Mouse (Mus musculus) heart, postnatal 14 days (tissue): ENCODE data around the gene Svopl. TPM values are rescaled to one million over a fixed set of nuclear protein-coding genes. Genes with fewer than 3 reads are reported as not detected.

Source experiments
- DNase-seq, 2 experiments: peaks; one replicate each; pipeline ENCODE4 v3.0.0; 2021 to 2022
- intact Hi-C: fragments of 180-260 bp; cut with DNase I; formaldehyde crosslinking; loops from one replicate; pipeline ENCODE4 v1.15.1; 2025
- total RNA-seq, 2 experiments: library from RNA; stranded (reverse); gene quantifications; 2 replicates each; pipeline ENCODE4 v1.2.3; 2021

The Svopl gene
- total RNA-seq, 2 experiments from 2014 or later, result 0.53 to 0.90 TPM

DNA sequence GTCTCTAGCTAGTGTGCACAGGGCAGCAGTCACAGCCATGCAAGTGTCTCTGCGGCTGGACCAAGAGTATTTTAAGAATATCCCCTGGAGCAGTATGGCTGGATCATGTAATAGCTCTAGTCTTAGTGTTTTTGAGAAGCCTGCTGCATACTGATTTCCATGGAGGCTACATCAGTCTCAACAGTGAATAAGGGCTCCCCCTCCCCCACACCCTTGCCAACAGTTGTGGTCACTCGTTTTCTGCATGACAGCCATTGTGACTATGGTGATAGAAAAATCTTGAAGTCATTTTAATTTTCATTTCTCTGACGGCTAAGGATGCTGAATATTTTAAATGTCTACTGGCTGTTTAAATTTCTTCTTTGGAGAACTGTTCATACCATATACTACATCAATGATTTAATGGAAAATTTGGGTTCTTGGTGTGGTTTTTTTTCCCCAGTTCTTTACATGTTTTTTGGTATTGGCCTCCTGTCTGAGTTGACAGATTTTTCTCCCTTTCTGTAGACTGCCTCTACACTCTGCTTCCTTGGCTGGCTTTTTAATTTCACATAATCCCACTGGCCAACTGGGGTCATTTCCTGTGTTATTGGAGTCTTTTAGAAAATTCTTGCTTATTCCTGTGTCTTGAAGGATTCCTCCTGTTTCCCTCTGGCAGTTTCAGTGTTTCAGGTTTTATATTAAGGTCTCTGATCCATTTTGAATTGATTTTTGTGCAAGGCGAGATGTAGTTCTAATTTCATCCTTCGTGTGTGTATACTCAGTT is 13.8 kb downstream of the Svopl start:
- intact Hi-C loops, result no loop called here
- no peak for DNase-seq

DNA sequence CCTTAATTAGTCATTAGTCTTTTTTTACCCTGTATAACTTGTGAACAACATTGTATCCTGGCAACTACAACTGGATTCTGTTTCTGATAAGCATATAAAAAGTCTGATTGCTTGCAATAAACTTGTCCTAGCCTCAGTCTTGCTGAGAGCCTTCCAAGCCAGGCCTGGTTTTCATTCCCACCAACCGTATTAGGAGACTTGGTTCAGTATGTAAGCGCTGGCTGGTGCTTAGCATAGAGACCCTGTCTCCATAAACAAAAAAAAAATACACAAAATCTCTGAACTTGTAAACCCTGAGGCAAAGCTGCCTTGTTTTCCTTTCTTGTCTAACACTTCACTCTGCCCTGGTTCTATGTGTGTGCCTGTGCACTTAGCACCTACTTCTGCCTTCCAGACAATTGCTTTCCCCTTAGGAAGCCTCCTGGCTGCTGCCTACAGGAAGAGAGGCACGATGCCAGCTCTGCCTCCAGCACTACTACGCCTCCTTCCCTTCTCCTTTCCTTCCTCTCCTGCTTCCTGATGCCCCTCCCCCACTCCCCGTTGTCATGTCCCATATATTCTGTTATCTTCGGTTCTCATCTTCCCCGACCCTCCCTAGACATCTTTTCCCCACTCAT is 14.8 kb downstream of the Svopl start:
- intact Hi-C loops, result no loop called here
- peak; percentile 22 to 43 for DNase-seq

DNA sequence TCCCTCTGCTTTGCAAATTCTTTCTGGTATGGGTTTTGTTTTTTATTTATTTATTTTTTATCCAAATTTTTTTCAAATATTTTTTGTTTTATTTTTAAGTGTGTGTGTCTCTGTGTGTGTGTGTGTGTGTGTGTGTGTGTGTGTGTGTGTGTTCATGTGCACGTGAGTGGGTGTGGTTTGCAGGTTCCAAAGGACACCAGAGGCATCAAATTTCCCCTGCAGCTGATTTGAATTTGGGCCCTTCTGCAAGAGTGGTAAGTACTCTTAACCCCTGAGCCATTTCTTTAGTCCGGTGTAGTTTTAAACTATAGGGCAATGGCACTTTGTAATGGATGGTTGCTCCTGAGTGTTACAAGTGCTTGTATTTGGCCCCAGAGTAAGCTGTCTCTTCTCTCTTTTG is 18.6 kb downstream of the Svopl start:
- intact Hi-C loops, result no loop called here
- DNase-seq, result no peak

- intact Hi-C loops, result no loop called here
- DNase-seq, result no peak
These were observed 19.0 kb downstream of the Svopl start for GRCm38 (mm10) chr6:38027771-38028170.

DNA sequence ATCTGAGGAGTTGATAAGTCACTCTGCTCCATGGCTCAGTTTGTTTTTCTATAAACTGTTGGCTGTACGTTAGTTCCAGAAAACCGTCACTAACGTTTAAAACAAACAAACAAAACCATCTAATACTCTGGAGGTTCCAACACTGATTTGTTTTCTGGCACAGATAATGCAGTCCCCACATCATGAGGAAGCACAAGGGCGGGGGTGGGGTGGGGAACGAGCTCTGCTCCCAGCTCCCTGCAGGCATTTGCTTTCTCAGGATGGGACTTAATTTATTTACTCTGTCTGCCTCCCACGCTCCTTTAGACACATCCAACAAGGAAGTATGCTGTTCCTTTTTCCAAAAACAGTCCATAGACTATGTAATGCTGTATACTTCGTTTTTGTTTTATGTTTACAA is 23.5 kb downstream of the Svopl start:
- intact Hi-C loops, result no loop called here
- DNase-seq, result no peak

DNA sequence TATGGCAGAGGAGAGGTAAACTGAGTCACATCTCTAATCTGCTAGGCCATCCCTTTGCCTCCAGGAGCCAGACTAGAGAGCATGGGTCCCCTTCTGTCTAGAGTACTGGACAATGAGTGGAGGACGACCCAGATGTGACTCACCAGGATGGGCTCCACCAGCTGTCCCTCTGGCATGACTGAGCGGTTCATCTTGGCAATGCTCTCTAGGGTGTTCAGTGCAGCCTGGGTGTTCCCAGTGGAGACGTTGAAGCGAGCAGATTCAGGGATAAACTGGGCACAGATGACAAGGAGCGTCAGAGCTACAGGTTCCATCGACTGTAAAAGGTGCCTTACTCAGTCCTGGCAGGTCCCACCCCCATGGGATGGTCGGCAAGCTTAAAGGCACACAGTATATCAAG is 25.4 kb downstream of the Svopl start:
- intact Hi-C loops, result no loop called here
- DNase-seq, result no peak

GRCm38 (mm10) chr6:38012829-38013228 is 34.0 kb downstream of the Svopl start:
- intact Hi-C loops, result loop anchor here (10.0 kb wide), 1 partner anchor 142 kb away; no protein-coding TSS in a partner anchor
- no peak for DNase-seq

- intact Hi-C loops, result loop anchor here (1.0 to 10.0 kb wide), 4 partner anchors 58 to 543 kb away; no protein-coding TSS in a partner anchor
- DNase-seq, result peak; percentile 47 to 70
These were observed 39.3 kb downstream of the Svopl start for GRCm38 (mm10) chr6:38007459-38007858.

DNA sequence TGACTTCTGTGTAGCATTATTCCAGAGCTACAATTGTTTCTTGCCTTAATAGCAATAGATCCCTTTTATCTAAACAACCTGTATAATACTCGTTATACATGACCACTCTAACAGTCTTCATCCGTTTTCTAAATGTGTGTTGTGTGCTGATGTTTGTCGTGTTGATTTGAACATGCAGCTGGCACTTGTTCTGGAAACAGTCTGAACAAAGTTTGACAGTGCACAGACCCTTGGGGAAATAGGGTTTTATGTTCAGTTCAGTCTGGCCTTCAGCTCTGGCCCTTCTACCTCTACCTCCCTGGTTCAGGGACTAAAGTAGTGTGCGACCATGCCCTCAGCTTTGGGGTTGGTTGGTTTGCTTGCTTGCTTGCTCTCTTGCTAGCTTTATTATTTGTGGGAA is 79.4 kb downstream of the Svopl start:
- DNase-seq, result no peak
- intact Hi-C loops, result no loop called here

DNA sequence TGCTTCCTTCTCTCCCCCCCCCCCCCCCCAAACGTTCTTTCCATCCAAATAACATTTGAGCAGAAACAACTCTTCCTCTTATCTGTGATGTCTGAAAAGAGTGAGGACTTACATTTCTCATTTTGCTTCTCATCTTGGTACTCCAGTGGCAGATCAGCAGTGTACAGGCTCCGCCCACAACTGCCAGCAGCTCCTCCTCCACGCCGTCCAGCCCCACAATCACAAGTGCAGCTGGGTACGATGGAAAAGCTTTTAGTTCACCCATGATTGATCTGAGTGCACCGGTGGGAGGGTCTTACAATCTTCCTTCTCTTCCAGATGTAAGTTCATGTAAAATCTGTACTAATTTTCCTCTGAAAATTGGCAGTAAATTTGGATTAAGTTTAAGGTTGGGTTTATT is 95.5 kb downstream of the Svopl start:
- intact Hi-C loops, result no loop called here
- DNase-seq, result no peak

DNA sequence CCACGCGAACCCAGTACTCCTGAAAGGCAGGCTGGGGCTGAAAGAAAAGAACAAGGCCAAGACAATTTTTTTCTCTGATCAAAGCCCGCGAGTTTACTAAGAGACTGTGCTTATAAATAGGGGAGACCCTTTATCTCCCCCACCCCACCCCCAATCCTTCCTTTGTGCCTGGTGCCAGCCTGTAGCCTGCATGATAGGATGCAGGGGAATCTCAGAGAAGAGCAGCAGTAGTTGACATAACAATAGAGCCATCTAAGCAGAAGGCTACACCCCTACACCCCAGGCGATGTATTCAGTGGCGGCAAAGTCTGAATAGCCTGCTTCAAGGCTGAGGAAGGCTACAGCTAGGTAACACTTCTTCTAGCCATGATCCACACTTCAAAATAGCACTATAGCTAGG is 110.3 kb downstream of the Svopl start:
- DNase-seq, result no peak
- intact Hi-C loops, result loop anchor here (5.0 to 10.0 kb wide), 2 partner anchors 64 to 342 kb away; partner anchors contain the start of gene Trim24

Other genes with a start within 250 kb of the Svopl start
- 10 to 100 TPM; 42.0 to 44.8 TPM for gene Trim24, start 176.2 kb downstream of the Svopl start, total RNA-seq
- gene Tmem213, start 62.3 kb upstream of the Svopl start, total RNA-seq, result not detected
- 1 to 10 TPM; 2.8 to 3.5 TPM for gene Atp6v0a4, start 77.6 kb upstream of the Svopl start, total RNA-seq
- gene D630045J12Rik, start 207.0 kb upstream of the Svopl start, total RNA-seq, result 1 to 10 TPM; 1.7 TPM